ENCODE assay signal across 8 mouse cellular contexts in the genomic region with DNA sequence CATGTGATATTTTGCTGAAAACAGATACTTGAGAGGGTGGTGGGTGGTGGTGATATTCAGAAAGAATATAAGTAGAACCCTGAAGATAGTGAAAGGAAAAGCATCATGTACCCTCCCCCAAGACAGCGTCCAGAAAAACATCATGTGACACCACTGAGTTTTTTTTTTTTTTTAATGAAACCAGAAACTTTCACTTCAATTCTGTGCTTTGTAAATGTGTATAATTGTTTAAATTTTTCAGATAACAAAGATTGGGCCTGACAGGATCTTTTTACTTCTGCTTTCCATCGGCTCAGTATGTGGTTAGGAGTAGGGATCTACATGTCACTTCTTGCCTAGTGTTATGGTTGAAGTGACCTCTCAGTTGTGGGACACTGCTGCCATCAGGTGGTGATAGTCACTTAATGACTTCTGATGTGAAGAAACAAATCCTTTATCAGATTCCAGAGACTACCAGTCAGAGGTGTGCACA. TPM values are rescaled to one million over a fixed set of nuclear protein-coding genes. Genes with fewer than 3 reads are reported as not detected.
DNase-seq lines count a peak whose midpoint lies in the region; ATAC-seq and TF ChIP-seq lines count a peak whose summit lies in the region.

No protein-coding gene starts in this region.

- no peaks in the 10 kb centered on the region for H3K9me3 ChIP-seq in forebrain, postnatal 0 days (ENCODE audit: low read length)
- no peaks in the 10 kb centered on the region for H3K9me3 ChIP-seq in forebrain, embryonic 15.5 days

- WGBS in forebrain, postnatal 0 days, result 62% methylated on average over 2 of the region's 2 CpGs
- 73% methylated on average over 2 of the region's 2 CpGs for WGBS in forebrain, embryonic 15.5 days

- H3K4me2 ChIP-seq in forebrain, postnatal 0 days (ENCODE audit: low read depth), result no peak overlapping the region
- no peak overlapping the region for H3K4me2 ChIP-seq in forebrain, embryonic 15.5 days (replicated peaks)

- no peak overlapping the region for H3K9ac ChIP-seq in forebrain, postnatal 0 days
- no peak overlapping the region for H3K9ac ChIP-seq in forebrain, embryonic 15.5 days (replicated peaks)

- TF ChIP-seq CTCF in forebrain, postnatal 0 days (IDR thresholded peaks at IDR 0.05; ENCODE audit: low read depth), result peak; percentile 59
- TF ChIP-seq CTCF in bone marrow macrophage, adult 2 months (IDR thresholded peaks at IDR 0.05; ENCODE audit: low read depth, low read length), result no peak

- DNase-seq in forebrain, postnatal 0 days, result peak; percentile 27
- DNase-seq in heart, postnatal 14 days, result peak; percentile 71 to 83
- DNase-seq in layer of hippocampus, adult 9-10 months (ENCODE audit: low spot score), result peak; percentile 63
- peak; percentile 85 for DNase-seq in lung, postnatal 10 days
- DNase-seq in right cerebral cortex, postnatal 14 days, result peak; percentile 33

- no peak for TF ChIP-seq POLR2A in bone marrow macrophage, adult 2 months (IDR thresholded peaks at IDR 0.05; ENCODE audit: borderline replicate concordance, low read depth, low read length)

- no peak for ATAC-seq in forebrain, postnatal 0 days
- no peak for ATAC-seq in forebrain, embryonic 15.5 days (replicated peaks)
- peak; percentile 95 for ATAC-seq in erythroblast, adult 5-6 weeks (replicated peaks; ENCODE audit: low FRiP score, poor library complexity, severe bottlenecking)

- H3K4me3 ChIP-seq in forebrain, postnatal 0 days (ENCODE audit: low read depth, low read length), result no peak overlapping the region
- no peak overlapping the region for H3K4me3 ChIP-seq in forebrain, embryonic 15.5 days
- H3K4me3 ChIP-seq in bone marrow macrophage, adult 2 months (ENCODE audit: insufficient read depth, low read length), result no peak overlapping the region

- H3K4me1 ChIP-seq in forebrain, postnatal 0 days (ENCODE audit: insufficient read depth), result no peaks in the 10 kb centered on the region
- H3K4me1 ChIP-seq in forebrain, embryonic 15.5 days, result no peaks in the 10 kb centered on the region
- peaks cover 7% of the 10 kb centered on the region for H3K4me1 ChIP-seq in bone marrow macrophage, adult 2 months (ENCODE audit: control insufficient read depth, insufficient read depth, low read length)

- H3K36me3 ChIP-seq in forebrain, postnatal 0 days (ENCODE audit: insufficient read depth), result no peaks in the 10 kb centered on the region
- no peaks in the 10 kb centered on the region for H3K36me3 ChIP-seq in forebrain, embryonic 15.5 days

- H3K27me3 ChIP-seq in forebrain, postnatal 0 days (ENCODE audit: insufficient read depth, low read length), result no peaks in the 10 kb centered on the region
- H3K27me3 ChIP-seq in forebrain, embryonic 15.5 days, result no peaks in the 10 kb centered on the region

- intact Hi-C loops in heart, postnatal 14 days (cut with DNase I), result loop anchor here (1.0 to 5.0 kb wide), 4 partner anchors 68 to 318 kb away; a partner anchor contains a TSS

- no peak overlapping the region for H3K27ac ChIP-seq in forebrain, postnatal 0 days (ENCODE audit: low read depth, low read length)
- no peak overlapping the region for H3K27ac ChIP-seq in forebrain, embryonic 15.5 days (replicated peaks)
- peak overlapping the region; percentile 82 for H3K27ac ChIP-seq in bone marrow macrophage, adult 2 months (ENCODE audit: insufficient read depth, low read depth, low read length)

RNA-seq across cellular contexts. Expression of a gene that starts 33.7 kb away (rescaled TPM):
- total RNA-seq in forebrain, postnatal 0 days (2014; rRNA removed), result 27.5 and 47.5 TPM in 2 replicates
- 12.9 and 28.4 TPM in 2 replicates for polyA plus RNA-seq in forebrain, postnatal 0 days (2015; fragmentation: Nextera tagmentation; extraction: Ambion mirVana)
- 37.6 and 37.9 TPM in 2 replicates for polyA plus RNA-seq in forebrain, embryonic 15.5 days (2015; fragmentation: Nextera tagmentation; extraction: Ambion mirVana)
- polyA plus RNA-seq in bone marrow macrophage, adult 2 months (2012; ENCODE audit: insufficient read depth, insufficient read length, missing spikeins), result 0.09 and 0.35 TPM in 2 replicates
- 0.42 and 1.9 TPM in 2 replicates for total RNA-seq in erythroblast, adult 5-6 weeks (2015; ENCODE audit: low replicate concordance)
- 0.42 and 6.3 TPM in 2 replicates for total RNA-seq in erythroblast, adult 5-6 weeks (2017; ENCODE audit: low replicate concordance)
- 1 to 10 TPM; 3.5 to 3.6 TPM for total RNA-seq in heart, postnatal 14 days (2021)

Comparison
In these comparisons a context has a peak if more than half of its experiments do, and no peak if none do; other contexts are left out.
1. DNase-seq: peak in every context shown above with its lines; median percentile 85 in lung, postnatal 10 days; 77 in heart, postnatal 14 days; 63 in layer of hippocampus, adult 9-10 months; 33 in right cerebral cortex, postnatal 14 days; 27 in forebrain, postnatal 0 days.